Mouse (Mus musculus): ENCODE data around the gene Gdf9.

DNA sequence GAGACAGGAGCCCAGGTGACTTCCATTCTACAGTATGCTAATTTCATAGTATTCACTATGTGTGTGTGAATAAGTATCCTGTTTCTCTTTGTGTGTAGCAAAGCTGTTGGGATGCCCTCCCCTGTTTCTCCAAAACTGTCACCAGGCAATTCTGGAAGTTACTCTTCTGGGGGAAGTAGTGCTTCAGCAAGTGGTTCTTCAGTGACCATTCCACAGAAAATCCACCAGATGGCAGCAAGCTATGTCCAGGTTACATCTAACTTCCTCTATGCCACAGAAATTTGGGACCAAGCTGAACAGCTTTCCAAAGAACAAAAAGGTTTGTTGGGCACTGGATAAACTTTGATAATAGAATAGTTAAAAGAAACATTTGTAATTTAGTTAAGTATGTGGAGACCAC is 19.1 kb upstream of the Gdf9 start:
- TF ChIP-seq CTCF (IDR thresholded peaks at IDR 0.05; ENCODE audit: low read depth) (peak; percentile 62), EP300 (IDR thresholded peaks at IDR 0.05; ENCODE audit: low read depth) (no peak)

Data from heart, postnatal 0 days (tissue).